Mouse (Mus musculus) macrophage (primary cell): ENCODE results near the gene Prdm8. TPM values are rescaled to one million over a fixed set of nuclear protein-coding genes. Genes with fewer than 3 reads are reported as not detected.

ENCODE experiments used
- H3K27ac ChIP-seq: fragments of 350-480 bp; formaldehyde crosslinking; 2 replicates; pipeline ENCODE4 v1.9.0; 2021
- H3K36me3 ChIP-seq: fragments of 350-480 bp; formaldehyde crosslinking; 2 replicates; pipeline ENCODE4 v1.9.0; 2021; ENCODE audit errors: inconsistent target
- H3K4me3 ChIP-seq: fragments of 350-480 bp; formaldehyde crosslinking; 2 replicates; pipeline ENCODE4 v1.9.0; 2021; ENCODE audit errors: inconsistent target
- H3K79me2 ChIP-seq: fragments of 350-480 bp; formaldehyde crosslinking; 2 replicates; pipeline ENCODE4 v1.9.0; 2021; ENCODE audit errors: inconsistent target
- WGBS: methylation state at CpG from one replicate; pipeline ENCODE4 v1.1.7; 2026; ENCODE audit warnings: inconsistent platforms; ENCODE audit not compliant: missing documents; 5-methylcytosine and 5-hydroxymethylcytosine counted together
- polyA plus RNA-seq: library from polyadenylated mRNA; stranded (reverse); fragments of 250-400 nt; gene quantifications from 3 replicates; pipeline ENCODE4 v1.2.4, GENCODE M21; 2018; ENCODE audit warnings: inconsistent platforms

The Prdm8 gene
- polyA plus RNA-seq, 1 experiment from 2014 or later = not detected

GRCm38 (mm10) chr5:98180888-98181635, 14.1 kb downstream of the Prdm8 start:
- no peaks in the 10 kb centered on the region for H3K36me3 ChIP-seq
- H3K79me2 ChIP-seq = no peaks in the 10 kb centered on the region
- 5% methylated on average over 27 of the region's 27 CpGs for WGBS
- H3K4me3 ChIP-seq = no peak overlapping the region
- H3K27ac ChIP-seq = no peak overlapping the region

- Histone ChIP-seq H3K36me3 (no peaks in the 10 kb centered on the region), H3K79me2 (no peaks in the 10 kb centered on the region)
- 21% methylated on average over 16 of the region's 16 CpGs for WGBS
Measured at GRCm38 (mm10) chr5:98181686-98182602, 14.9 kb downstream of the Prdm8 start.

GRCm38 (mm10) chr5:98182603-98182920, 15.6 kb downstream of the Prdm8 start:
- no peaks in the 10 kb centered on the region for H3K36me3 ChIP-seq
- H3K27ac ChIP-seq = no peak overlapping the region
- WGBS = 9% methylated on average over 5 of the region's 5 CpGs
- H3K4me3 ChIP-seq = no peak overlapping the region
- no peaks in the 10 kb centered on the region for H3K79me2 ChIP-seq

More at GRCm38 (mm10) chr5:98181686-98182602, 14.9 kb downstream of the Prdm8 start:
- no peak overlapping the region for H3K27ac ChIP-seq
- no peak overlapping the region for H3K4me3 ChIP-seq

GRCm38 (mm10) chr5:98183031-98183595, 16.1 kb downstream of the Prdm8 start:
- Histone ChIP-seq H3K36me3 (no peaks in the 10 kb centered on the region), H3K27ac (no peak overlapping the region), H3K4me3 (no peak overlapping the region), H3K79me2 (no peaks in the 10 kb centered on the region)
- 14% methylated on average over 14 of the region's 14 CpGs for WGBS

GRCm38 (mm10) chr5:98184281-98184910, 17.4 kb downstream of the Prdm8 start:
- 9% methylated on average over 17 of the region's 17 CpGs for WGBS
- Histone ChIP-seq H3K4me3 (no peak overlapping the region), H3K79me2 (no peaks in the 10 kb centered on the region), H3K27ac (no peak overlapping the region), H3K36me3 (no peaks in the 10 kb centered on the region)

- Histone ChIP-seq H3K36me3 (no peaks in the 10 kb centered on the region), H3K79me2 (no peaks in the 10 kb centered on the region), H3K27ac (no peak overlapping the region), H3K4me3 (no peak overlapping the region)
- 1% methylated on average over 55 of the region's 89 CpGs for WGBS
Measured at GRCm38 (mm10) chr5:98184971-98185805, 18.2 kb downstream of the Prdm8 start.

- under 1% methylated on average over 94 of the region's 106 CpGs for WGBS
- Histone ChIP-seq H3K36me3 (no peaks in the 10 kb centered on the region), H3K4me3 (no peak overlapping the region), H3K79me2 (no peaks in the 10 kb centered on the region), H3K27ac (no peak overlapping the region)
Measured at GRCm38 (mm10) chr5:98185806-98186751, 19.1 kb downstream of the Prdm8 start.

- no peaks in the 10 kb centered on the region for H3K79me2 ChIP-seq
- 11% methylated on average over 31 of the region's 31 CpGs for WGBS
- no peaks in the 10 kb centered on the region for H3K36me3 ChIP-seq
- no peak overlapping the region for H3K4me3 ChIP-seq
- H3K27ac ChIP-seq = no peak overlapping the region
Measured at GRCm38 (mm10) chr5:98189181-98190180, 22.5 kb downstream of the Prdm8 start.

GRCm38 (mm10) chr5:98192295-98192983, 25.4 kb downstream of the Prdm8 start:
- Histone ChIP-seq H3K27ac (no peak overlapping the region), H3K36me3 (no peaks in the 10 kb centered on the region), H3K4me3 (no peak overlapping the region), H3K79me2 (no peaks in the 10 kb centered on the region)
- WGBS = 64% methylated on average over 4 of the region's 4 CpGs

GRCm38 (mm10) chr5:98194959-98195358, 28.0 kb downstream of the Prdm8 start:
- WGBS = 100% methylated on average over 1 of the region's 1 CpGs
- H3K79me2 ChIP-seq = no peaks in the 10 kb centered on the region
- no peaks in the 10 kb centered on the region for H3K36me3 ChIP-seq
- H3K4me3 ChIP-seq = no peak overlapping the region
- no peak overlapping the region for H3K27ac ChIP-seq

GRCm38 (mm10) chr5:98198412-98199218, 31.6 kb downstream of the Prdm8 start:
- 29% methylated on average over 5 of the region's 7 CpGs for WGBS
- Histone ChIP-seq H3K79me2 (no peaks in the 10 kb centered on the region), H3K27ac (no peak overlapping the region), H3K36me3 (no peaks in the 10 kb centered on the region), H3K4me3 (no peak overlapping the region)
